Mouse (Mus musculus) liver, embryonic 13.5 days (tissue): ENCODE measurements at regions not wholly inside any gene's neighbourhood (a gene's known extent, or its start where the extent isn't known, plus 50 kb on each side); places are given as distances from the start of the nearest gene placed in this dataset.

Experiments used
- ATAC-seq: fragments of 200-750 bp; cut with Nextera tagmentation; 2 replicates; pipeline ENCODE4 v1.8.0; 2017; ENCODE audit warnings: low read depth, mild to moderate bottlenecking, moderate number of reproducible peaks, moderate library complexity
- DNase-seq: peaks from one replicate; pipeline ENCODE4 v3.0.0; 2022
- H3K27ac ChIP-seq: fragments of 300-500 bp; sonication (generic); 2 replicates; pipeline ENCODE4 v1.5.1; 2015; ENCODE audit warnings: moderate library complexity, mild to moderate bottlenecking, inconsistent platforms
- H3K27me3 ChIP-seq: fragments of 300-500 bp; sonication (generic); 2 replicates; pipeline ENCODE4 v1.6.1; 2015; ENCODE audit warnings: mild to moderate bottlenecking, inconsistent platforms
- H3K36me3 ChIP-seq: fragments of 300-500 bp; sonication (generic); 2 replicates; pipeline ENCODE4 v1.6.1; 2015; ENCODE audit warnings: mild to moderate bottlenecking, inconsistent platforms
- H3K4me1 ChIP-seq: fragments of 300-500 bp; sonication (generic); replicated peaks from 2 replicates; pipeline ENCODE4 v1.6.1; 2015; ENCODE audit warnings: inconsistent platforms
- H3K4me2 ChIP-seq: fragments of 300-500 bp; sonication (generic); 2 replicates; pipeline ENCODE4 v1.6.1; 2015; ENCODE audit warnings: inconsistent platforms, mild to moderate bottlenecking, moderate library complexity
- H3K4me3 ChIP-seq: fragments of 300-500 bp; sonication (generic); replicated peaks from 2 replicates; pipeline ENCODE4 v1.5.1; 2015; ENCODE audit warnings: mild to moderate bottlenecking, inconsistent platforms
- H3K9ac ChIP-seq: fragments of 300-500 bp; sonication (generic); 2 replicates; pipeline ENCODE4 v1.6.1; 2015; ENCODE audit warnings: mild to moderate bottlenecking, inconsistent platforms
- H3K9me3 ChIP-seq: fragments of 300-500 bp; sonication (generic); replicated peaks from 2 replicates; pipeline ENCODE4 v1.6.1; 2016; ENCODE audit warnings: inconsistent platforms
- WGBS: fragments of 180-500 bp; shearing (Covaris S2); methylation state at CpG from one replicate; pipeline ENCODE4 v1.1.7; 2015; ENCODE audit not compliant: insufficient replicate concordance; 5-methylcytosine and 5-hydroxymethylcytosine counted together

GRCm38 (mm10) chr4:45729801-45730200, 69.0 kb upstream of the Aldh1b1 start:
- Histone ChIP-seq H3K27ac (no peak overlapping the region), H3K9ac (no peak overlapping the region), H3K4me3 (no peak overlapping the region), H3K9me3 (no peaks in the 10 kb centered on the region), H3K27me3 (no peaks in the 10 kb centered on the region), H3K4me1 (no peaks in the 10 kb centered on the region), H3K4me2 (no peak overlapping the region), H3K36me3 (no peaks in the 10 kb centered on the region)
- DNase-seq (no peak), ATAC-seq (no peak)
- WGBS, result 63% methylated on average over 4 of the region's 4 CpGs

- Histone ChIP-seq H3K27ac (no peak overlapping the region), H3K4me3 (no peak overlapping the region), H3K4me2 (no peak overlapping the region), H3K9ac (no peak overlapping the region), H3K27me3 (no peaks in the 10 kb centered on the region), H3K36me3 (no peaks in the 10 kb centered on the region), H3K9me3 (no peaks in the 10 kb centered on the region), H3K4me1 (no peaks in the 10 kb centered on the region)
- WGBS, result 60% methylated on average over 4 of the region's 4 CpGs
- ATAC-seq (no peak), DNase-seq (no peak)
Observed at GRCm38 (mm10) chr4:45728825-45729224, 70.0 kb upstream of the Aldh1b1 start.

- no peak overlapping the region for H3K9ac ChIP-seq
- ATAC-seq (no peak), DNase-seq (no peak)
- WGBS, result 67% methylated on average over 5 of the region's 5 CpGs
- H3K4me2 ChIP-seq, result no peak overlapping the region
- H3K36me3 ChIP-seq, result no peaks in the 10 kb centered on the region
- H3K9me3 ChIP-seq, result no peaks in the 10 kb centered on the region
- no peak overlapping the region for H3K4me3 ChIP-seq
- no peaks in the 10 kb centered on the region for H3K27me3 ChIP-seq
- H3K4me1 ChIP-seq, result no peaks in the 10 kb centered on the region
- no peak overlapping the region for H3K27ac ChIP-seq
Observed at GRCm38 (mm10) chr4:45727915-45728314, 70.9 kb upstream of the Aldh1b1 start.

- H3K4me3 ChIP-seq, result no peak overlapping the region
- H3K27me3 ChIP-seq, result no peaks in the 10 kb centered on the region
- H3K9me3 ChIP-seq, result no peaks in the 10 kb centered on the region
- H3K36me3 ChIP-seq, result no peaks in the 10 kb centered on the region
- H3K4me2 ChIP-seq, result no peak overlapping the region
- H3K4me1 ChIP-seq, result no peaks in the 10 kb centered on the region
- WGBS, result 53% methylated on average over 9 of the region's 9 CpGs
- H3K9ac ChIP-seq, result no peak overlapping the region
- ATAC-seq (no peak), DNase-seq (no peak)
- H3K27ac ChIP-seq, result no peak overlapping the region
Observed at GRCm38 (mm10) chr4:45727474-45727873, 71.3 kb upstream of the Aldh1b1 start.

GRCm38 (mm10) chr4:45726783-45727182, 72.0 kb upstream of the Aldh1b1 start:
- no peaks in the 10 kb centered on the region for H3K4me1 ChIP-seq
- H3K36me3 ChIP-seq, result no peaks in the 10 kb centered on the region
- ATAC-seq, result no peak
- H3K9ac ChIP-seq, result no peak overlapping the region
- H3K27ac ChIP-seq, result no peak overlapping the region
- H3K4me2 ChIP-seq, result no peak overlapping the region
- no peak for DNase-seq
- no peaks in the 10 kb centered on the region for H3K27me3 ChIP-seq
- no peaks in the 10 kb centered on the region for H3K9me3 ChIP-seq
- H3K4me3 ChIP-seq, result no peak overlapping the region
- 74% methylated on average over 5 of the region's 5 CpGs for WGBS

- ATAC-seq (no peak), DNase-seq (no peak)
- H3K27ac ChIP-seq, result no peak overlapping the region
- no peaks in the 10 kb centered on the region for H3K36me3 ChIP-seq
- 60% methylated on average over 16 of the region's 16 CpGs for WGBS
- no peak overlapping the region for H3K4me3 ChIP-seq
- H3K4me2 ChIP-seq, result no peak overlapping the region
- no peak overlapping the region for H3K9ac ChIP-seq
- H3K4me1 ChIP-seq, result no peaks in the 10 kb centered on the region
- H3K27me3 ChIP-seq, result no peaks in the 10 kb centered on the region
- H3K9me3 ChIP-seq, result no peaks in the 10 kb centered on the region
Observed at GRCm38 (mm10) chr4:45725055-45725910, 73.5 kb upstream of the Aldh1b1 start.

- H3K27me3 ChIP-seq, result no peaks in the 10 kb centered on the region
- H3K27ac ChIP-seq, result no peak overlapping the region
- no peak overlapping the region for H3K4me2 ChIP-seq
- 55% methylated on average over 5 of the region's 5 CpGs for WGBS
- ATAC-seq (no peak), DNase-seq (no peak)
- H3K4me3 ChIP-seq, result no peak overlapping the region
- H3K4me1 ChIP-seq, result no peaks in the 10 kb centered on the region
- H3K9ac ChIP-seq, result no peak overlapping the region
- no peaks in the 10 kb centered on the region for H3K36me3 ChIP-seq
- H3K9me3 ChIP-seq, result no peaks in the 10 kb centered on the region
Observed at GRCm38 (mm10) chr4:45720352-45720751, 78.5 kb upstream of the Aldh1b1 start.

- Histone ChIP-seq H3K9me3 (no peaks in the 10 kb centered on the region), H3K9ac (no peak overlapping the region), H3K27me3 (no peaks in the 10 kb centered on the region), H3K4me1 (no peaks in the 10 kb centered on the region), H3K4me3 (no peak overlapping the region), H3K27ac (no peak overlapping the region), H3K4me2 (no peak overlapping the region), H3K36me3 (no peaks in the 10 kb centered on the region)
- no peak for ATAC-seq
- DNase-seq, result no peak
- WGBS, result 21% methylated on average over 3 of the region's 3 CpGs
Observed at GRCm38 (mm10) chr4:45719564-45719963, 79.3 kb upstream of the Aldh1b1 start.

- no peak for DNase-seq
- Histone ChIP-seq H3K4me1 (no peaks in the 10 kb centered on the region), H3K36me3 (no peaks in the 10 kb centered on the region), H3K4me3 (no peak overlapping the region), H3K27ac (no peak overlapping the region), H3K27me3 (no peaks in the 10 kb centered on the region), H3K9ac (no peak overlapping the region), H3K4me2 (no peak overlapping the region), H3K9me3 (no peaks in the 10 kb centered on the region)
- 50% methylated on average over 1 of the region's 1 CpGs for WGBS
- no peak for ATAC-seq
Observed at GRCm38 (mm10) chr4:45715878-45716277, 82.9 kb upstream of the Aldh1b1 start.

- no peak for ATAC-seq
- Histone ChIP-seq H3K36me3 (no peaks in the 10 kb centered on the region), H3K27ac (no peak overlapping the region), H3K4me2 (no peak overlapping the region), H3K9ac (no peak overlapping the region), H3K4me1 (no peaks in the 10 kb centered on the region), H3K27me3 (no peaks in the 10 kb centered on the region), H3K4me3 (no peak overlapping the region), H3K9me3 (no peaks in the 10 kb centered on the region)
- no peak for DNase-seq
- 31% methylated on average over 10 of the region's 10 CpGs for WGBS
Observed at GRCm38 (mm10) chr4:45713837-45714508, 84.8 kb upstream of the Aldh1b1 start.

- Histone ChIP-seq H3K36me3 (no peaks in the 10 kb centered on the region), H3K27me3 (no peaks in the 10 kb centered on the region), H3K9ac (no peak overlapping the region), H3K4me3 (no peak overlapping the region), H3K27ac (no peak overlapping the region), H3K9me3 (no peaks in the 10 kb centered on the region), H3K4me2 (no peak overlapping the region), H3K4me1 (no peaks in the 10 kb centered on the region)
- DNase-seq (no peak), ATAC-seq (no peak)
- 68% methylated on average over 8 of the region's 8 CpGs for WGBS
Observed at GRCm38 (mm10) chr4:45713046-45713706, 85.6 kb upstream of the Aldh1b1 start.
